Mouse (Mus musculus): Measurements from ENCODE around the gene F8.
"Not testable (repeated sequence)": the region's sequence is repeated elsewhere in the genome, so short reads cannot be mapped to it uniquely, and the experiment has no call there.

F8 gene

DNA sequence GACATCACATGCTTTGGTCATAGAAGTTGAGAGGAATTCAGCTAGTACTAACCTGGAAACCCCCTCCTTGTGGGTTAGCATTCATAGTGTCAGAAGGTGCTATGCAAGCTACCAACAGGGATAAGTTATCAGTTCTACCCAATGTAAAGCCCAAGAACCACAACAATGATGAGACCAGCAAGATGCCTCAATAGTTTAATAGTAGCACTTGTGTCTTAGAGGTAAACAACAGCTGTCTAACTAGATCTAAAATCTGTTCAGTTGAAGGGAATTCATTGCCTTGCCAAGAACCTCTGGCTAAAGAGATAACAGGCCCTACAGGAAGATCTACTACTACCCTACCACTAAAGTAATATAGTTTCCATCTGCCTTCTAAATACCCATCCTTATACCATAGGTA, 5.6 kb downstream of the F8 start:
- no peaks in the 10 kb centered on the region for H3K9me3 ChIP-seq (ENCODE audit: low read length)
- TF ChIP-seq CTCF (conservative IDR thresholded peaks at IDR 0.05; ENCODE audit: low read length) = no peak
- TF ChIP-seq POU5F1 (IDR thresholded peaks at IDR 0.05; ENCODE audit: borderline replicate concordance, low read length) = no peak
- TF ChIP-seq NANOG (IDR thresholded peaks at IDR 0.05; ENCODE audit: borderline replicate concordance, low read length) = no peak
- H3K4me1 ChIP-seq (replicated peaks; ENCODE audit: low read depth, low read length) = no peaks in the 10 kb centered on the region
- H3K36me3 ChIP-seq (ENCODE audit: insufficient read depth, low read length) = no peaks in the 10 kb centered on the region
- no peaks in the 10 kb centered on the region for H3K27me3 ChIP-seq (ENCODE audit: insufficient read depth, low read length)
- no peak overlapping the region for H3K4me3 ChIP-seq (replicated peaks; ENCODE audit: low read length)

DNA sequence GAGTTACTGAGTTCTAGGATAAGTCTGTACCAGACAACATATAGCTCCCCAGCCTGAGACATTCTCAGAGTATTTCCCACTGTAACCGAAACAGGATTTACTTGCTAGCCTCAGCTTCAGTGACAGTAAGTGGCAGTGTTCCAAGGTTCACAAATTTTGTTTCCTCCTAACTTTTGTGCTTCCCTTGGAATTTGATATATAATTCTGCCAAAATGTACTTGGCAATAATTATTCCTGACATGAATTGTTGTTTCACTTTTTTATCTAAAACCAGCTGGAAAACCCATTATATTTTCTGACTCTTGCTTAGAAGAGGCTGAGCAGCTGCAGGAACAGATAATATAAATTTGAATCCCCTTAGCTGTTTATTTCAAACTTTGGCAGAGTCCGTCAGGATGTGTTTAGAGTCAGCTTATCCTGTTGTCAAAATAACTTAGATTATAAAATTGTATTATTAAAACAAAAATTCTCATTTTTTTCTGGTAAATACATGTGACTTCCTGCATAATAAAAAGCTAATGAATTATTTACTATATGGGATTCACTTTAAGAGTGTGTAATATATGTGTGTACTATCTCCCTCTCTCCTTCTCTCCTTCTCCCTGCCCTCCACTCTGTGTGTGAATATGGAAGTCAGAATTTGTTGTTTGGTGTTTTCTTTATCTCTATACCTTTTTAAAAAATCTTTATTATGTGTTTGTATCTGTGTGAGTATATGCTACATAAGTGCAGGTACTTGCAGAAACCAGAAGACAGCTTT, 9.6 kb downstream of the F8 start:
- H3K9me3 ChIP-seq (ENCODE audit: low read length) = no peaks in the 10 kb centered on the region
- no peak for TF ChIP-seq POU5F1 (IDR thresholded peaks at IDR 0.05; ENCODE audit: borderline replicate concordance, low read length)
- no peak for TF ChIP-seq CTCF (conservative IDR thresholded peaks at IDR 0.05; ENCODE audit: low read length)
- TF ChIP-seq NANOG (IDR thresholded peaks at IDR 0.05; ENCODE audit: borderline replicate concordance, low read length) = no peak
- H3K27me3 ChIP-seq (ENCODE audit: insufficient read depth, low read length) = no peaks in the 10 kb centered on the region
- H3K4me3 ChIP-seq (replicated peaks; ENCODE audit: low read length) = no peak overlapping the region
- H3K4me1 ChIP-seq (replicated peaks; ENCODE audit: low read depth, low read length) = no peaks in the 10 kb centered on the region
- no peaks in the 10 kb centered on the region for H3K36me3 ChIP-seq (ENCODE audit: insufficient read depth, low read length)

DNA sequence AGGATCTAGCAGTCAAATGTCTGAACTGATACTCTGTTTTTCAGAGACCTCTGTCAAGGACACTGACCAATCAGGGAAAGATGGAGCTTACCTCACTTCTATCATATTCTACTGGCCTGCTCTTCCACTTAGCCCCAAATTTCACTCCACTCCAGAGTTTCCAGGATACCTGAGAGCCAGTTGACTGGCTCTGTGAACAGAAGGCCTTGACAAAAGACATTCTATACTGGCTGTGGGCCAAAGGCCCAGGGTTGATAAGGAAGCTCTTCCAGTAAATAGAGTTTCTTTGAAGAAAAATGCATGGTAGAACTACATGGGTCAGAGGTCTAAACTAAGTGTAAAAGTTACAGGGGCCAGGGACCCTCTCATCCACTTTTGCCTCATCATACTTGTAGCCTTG, 12.2 kb downstream of the F8 start:
- Histone ChIP-seq H3K27me3 (ENCODE audit: insufficient read depth, low read length) (no peaks in the 10 kb centered on the region), H3K36me3 (ENCODE audit: insufficient read depth, low read length) (no peaks in the 10 kb centered on the region), H3K4me1 (replicated peaks; ENCODE audit: low read depth, low read length) (no peaks in the 10 kb centered on the region), H3K4me3 (replicated peaks; ENCODE audit: low read length) (no peak overlapping the region), H3K9me3 (ENCODE audit: low read length) (no peaks in the 10 kb centered on the region)
- TF ChIP-seq POU5F1 (IDR thresholded peaks at IDR 0.05; ENCODE audit: borderline replicate concordance, low read length) (no peak), CTCF (conservative IDR thresholded peaks at IDR 0.05; ENCODE audit: low read length) (no peak), NANOG (IDR thresholded peaks at IDR 0.05; ENCODE audit: borderline replicate concordance, low read length) (no peak)

DNA sequence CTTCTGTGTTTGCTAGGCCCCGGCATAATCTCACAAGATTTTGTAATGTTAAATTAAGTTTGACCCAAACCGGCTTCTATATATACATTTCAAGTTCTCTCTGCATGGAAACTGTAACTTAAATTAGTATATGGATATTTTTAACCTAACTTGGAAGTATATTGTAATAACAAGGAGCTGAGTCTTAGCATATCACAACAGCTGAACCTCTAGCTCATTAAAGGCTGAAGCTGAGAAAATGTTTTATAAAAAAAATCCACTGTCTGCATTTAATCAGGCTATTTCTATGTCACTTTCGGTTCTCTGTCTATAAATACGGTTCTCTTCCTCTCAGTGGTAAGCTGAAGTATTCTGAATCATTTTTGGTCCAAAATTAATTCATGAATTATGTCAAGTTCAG, 58.9 kb downstream of the F8 start:
- no peak for TF ChIP-seq NANOG (IDR thresholded peaks at IDR 0.05; ENCODE audit: borderline replicate concordance, low read length)
- TF ChIP-seq CTCF (conservative IDR thresholded peaks at IDR 0.05; ENCODE audit: low read length) = no peak
- TF ChIP-seq POU5F1 (IDR thresholded peaks at IDR 0.05; ENCODE audit: borderline replicate concordance, low read length) = no peak
- H3K4me1 ChIP-seq (replicated peaks; ENCODE audit: low read depth, low read length) = no peaks in the 10 kb centered on the region
- H3K9me3 ChIP-seq (ENCODE audit: low read length) = no peaks in the 10 kb centered on the region
- no peak overlapping the region for H3K4me3 ChIP-seq (replicated peaks; ENCODE audit: low read length)
- H3K27me3 ChIP-seq (ENCODE audit: insufficient read depth, low read length) = no peaks in the 10 kb centered on the region
- H3K36me3 ChIP-seq (ENCODE audit: insufficient read depth, low read length) = no peaks in the 10 kb centered on the region

DNA sequence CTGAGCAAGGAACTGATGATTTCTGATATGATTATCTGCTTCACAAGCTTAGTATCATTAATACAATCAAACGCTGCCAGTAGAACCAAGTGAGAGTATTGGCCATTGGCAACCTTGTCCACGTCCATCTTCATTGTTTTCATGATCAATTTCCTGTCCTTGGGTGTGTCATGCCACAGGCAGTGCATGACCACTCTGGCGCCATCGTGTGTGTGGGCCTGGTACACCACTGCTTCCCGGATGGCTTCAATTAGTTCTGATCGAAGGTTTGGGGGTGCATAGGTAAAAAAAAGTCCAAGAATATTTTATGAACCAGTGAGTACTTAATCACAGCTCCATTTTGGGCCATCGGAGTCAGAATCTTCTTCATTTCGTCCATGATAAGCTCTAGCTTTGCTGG, 110.7 kb downstream of the F8 start:
- Histone ChIP-seq H3K4me1 (replicated peaks; ENCODE audit: low read depth, low read length) (no peaks in the 10 kb centered on the region), H3K36me3 (ENCODE audit: insufficient read depth, low read length) (no peaks in the 10 kb centered on the region), H3K9me3 (ENCODE audit: low read length) (no peaks in the 10 kb centered on the region), H3K4me3 (replicated peaks; ENCODE audit: low read length) (no peak overlapping the region), H3K27me3 (ENCODE audit: insufficient read depth, low read length) (no peaks in the 10 kb centered on the region)
- TF ChIP-seq CTCF (conservative IDR thresholded peaks at IDR 0.05; ENCODE audit: low read length) (no peak), POU5F1 (IDR thresholded peaks at IDR 0.05; ENCODE audit: borderline replicate concordance, low read length) (no peak), NANOG (IDR thresholded peaks at IDR 0.05; ENCODE audit: borderline replicate concordance, low read length) (no peak)

DNA sequence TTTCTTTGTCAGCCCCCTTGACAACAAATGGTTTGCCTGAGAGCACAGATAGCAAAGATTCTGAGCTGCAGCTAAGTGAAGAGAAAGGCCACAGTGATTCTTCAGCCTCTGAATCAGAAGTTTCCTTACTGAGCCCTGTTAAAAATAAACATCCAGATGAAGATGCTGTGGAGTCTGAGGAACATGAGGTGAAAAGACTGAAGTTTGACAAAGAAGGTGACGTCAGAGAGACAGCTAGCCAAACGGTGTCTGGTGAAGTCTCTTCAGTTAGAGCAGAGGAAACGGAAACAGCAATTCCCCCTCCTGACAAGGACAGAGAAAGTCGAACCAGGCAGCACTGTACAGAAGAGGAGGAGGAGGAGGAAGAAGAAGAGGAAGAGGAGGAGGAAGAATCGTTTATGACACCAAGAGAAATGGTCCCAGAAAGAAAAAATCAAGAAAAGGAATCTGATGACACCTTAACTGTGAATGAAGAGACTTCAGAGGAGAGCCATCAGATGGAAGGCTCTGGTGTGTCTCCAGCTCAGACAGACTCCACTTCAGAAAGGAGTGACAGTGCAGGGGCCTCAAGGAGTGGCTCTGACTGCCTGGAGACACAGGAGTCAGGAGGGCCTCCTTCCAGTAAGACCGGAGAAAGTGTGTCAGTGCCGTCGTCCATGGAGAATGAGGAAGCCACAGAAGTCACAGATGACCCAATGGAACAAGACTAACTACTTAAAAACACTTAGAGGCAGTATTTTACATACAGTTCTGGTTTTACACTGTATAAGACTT, 148.6 kb downstream of the F8 start:
- not testable (repeated sequence) for H3K4me3 ChIP-seq (replicated peaks; ENCODE audit: low read length); H3K9me3 ChIP-seq (ENCODE audit: low read length); H3K36me3 ChIP-seq (ENCODE audit: insufficient read depth, low read length); H3K27me3 ChIP-seq (ENCODE audit: insufficient read depth, low read length)
- H3K4me1 ChIP-seq (replicated peaks; ENCODE audit: low read depth, low read length) = peaks cover 27% of the 10 kb centered on the region

DNA sequence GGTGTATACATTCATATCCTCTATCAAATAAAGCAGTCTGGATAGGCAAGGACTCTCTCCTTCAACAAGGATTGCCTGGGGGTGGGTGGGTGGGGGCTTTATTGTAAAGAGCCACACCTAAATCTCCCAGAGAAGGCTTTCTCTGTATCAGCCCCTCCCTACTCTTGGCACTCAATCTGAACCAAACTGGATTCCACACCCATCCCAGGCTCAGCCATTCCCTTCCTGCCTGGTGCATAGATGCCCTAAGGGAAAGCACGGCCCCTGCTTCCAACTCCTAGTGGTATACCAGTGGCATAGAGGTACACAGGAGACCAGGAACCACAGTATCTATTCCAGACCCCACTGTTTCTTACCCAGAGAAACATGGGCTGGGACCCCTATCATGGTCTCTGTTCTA, 151.0 kb downstream of the F8 start:
- Histone ChIP-seq H3K36me3 (ENCODE audit: insufficient read depth, low read length) (no peaks in the 10 kb centered on the region), H3K4me1 (replicated peaks; ENCODE audit: low read depth, low read length) (peaks cover 27% of the 10 kb centered on the region), H3K27me3 (ENCODE audit: insufficient read depth, low read length) (no peaks in the 10 kb centered on the region), H3K9me3 (ENCODE audit: low read length) (no peaks in the 10 kb centered on the region), H3K4me3 (replicated peaks; ENCODE audit: low read length) (no peak overlapping the region)
- no peak for TF ChIP-seq CTCF (conservative IDR thresholded peaks at IDR 0.05; ENCODE audit: low read length)
- no peak for TF ChIP-seq POU5F1 (IDR thresholded peaks at IDR 0.05; ENCODE audit: borderline replicate concordance, low read length)
- TF ChIP-seq NANOG (IDR thresholded peaks at IDR 0.05; ENCODE audit: borderline replicate concordance, low read length) = no peak

DNA sequence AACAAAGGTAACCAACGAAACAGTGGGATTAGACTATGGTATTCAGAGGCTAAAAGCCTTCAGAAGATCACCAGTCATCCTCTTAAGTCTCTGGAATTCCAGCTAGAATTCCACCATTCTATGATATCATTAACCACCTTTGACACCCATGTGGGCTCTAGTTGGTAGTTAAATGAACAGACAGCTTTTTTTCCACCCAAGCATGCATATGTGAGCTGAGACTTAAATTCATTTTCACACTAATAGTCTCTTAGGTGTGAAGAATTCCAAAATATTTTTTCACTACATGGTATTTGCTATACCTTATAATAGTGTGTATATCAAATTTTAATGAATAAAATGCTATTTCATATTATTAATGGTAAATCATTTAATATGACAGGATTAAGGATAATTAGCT, 218.7 kb downstream of the F8 start, which contains the start of gene Smim9:
Gene Smim9, minus strand, starts transcription at position 101 of the 400 bp plus-strand sequence.
- no peak for TF ChIP-seq NANOG (IDR thresholded peaks at IDR 0.05; ENCODE audit: borderline replicate concordance, low read length)
- no peak for TF ChIP-seq POU5F1 (IDR thresholded peaks at IDR 0.05; ENCODE audit: borderline replicate concordance, low read length)
- no peak for TF ChIP-seq CTCF (conservative IDR thresholded peaks at IDR 0.05; ENCODE audit: low read length)
- H3K9me3 ChIP-seq (ENCODE audit: low read length) = no peaks in the 10 kb centered on the region
- no peaks in the 10 kb centered on the region for H3K36me3 ChIP-seq (ENCODE audit: insufficient read depth, low read length)
- no peak within 1 kb of the TSS for H3K4me3 ChIP-seq (replicated peaks; ENCODE audit: low read length)
- no peaks in the 10 kb centered on the region for H3K4me1 ChIP-seq (replicated peaks; ENCODE audit: low read depth, low read length)
- no peaks in the 10 kb centered on the region for H3K27me3 ChIP-seq (ENCODE audit: insufficient read depth, low read length)

Measured in E14TG2a.4 (cell line).